Mouse (Mus musculus) pancreas, adult 10 weeks (tissue): ENCODE data around the gene Cdc42ep5. TPM values are rescaled to one million over a fixed set of nuclear protein-coding genes. Genes with fewer than 3 reads are reported as not detected.

Experiments used
- polyA plus RNA-seq: library from polyadenylated mRNA; stranded (reverse); fragments of 350-450 nt; fragmentation: Illumina TruSeq; extraction: RNeasy Lipid Tissue Mini Kit (QIAGEN cat#74804); gene quantifications from one replicate; pipeline ENCODE4 v1.2.3, GENCODE M21; 2015; ENCODE audit warnings: low read depth, low replicate concordance; ENCODE audit not compliant: insufficient read depth

Cdc42ep5 gene
- 6.3 TPM for polyA plus RNA-seq

GRCm38 (mm10) chr7:4164090-4164910 is at the start of gene Cdc42ep5:
Cdc42ep5 (minus strand) TSS chr7:4164860.

GRCm38 (mm10) chr7:4150059-4150541 is 14.6 kb downstream of the Cdc42ep5 start, which contains the start of gene Leng9:
Leng9 (minus strand) TSS chr7:4150374.

GRCm38 (mm10) chr7:4136771-4137531 is 27.7 kb downstream of the Cdc42ep5 start, which contains the start of gene Leng8:
Leng8 (plus strand) TSS chr7:4137039.

GRCm38 (mm10) chr7:4119344-4119902 is 45.2 kb downstream of the Cdc42ep5 start, which contains the start of gene Ttyh1:
Ttyh1 (plus strand) TSS chr7:4119408.

Other genes starting within 250 kb of the Cdc42ep5 start
- not detected for gene Lilra6, start 249.4 kb downstream of the Cdc42ep5 start, polyA plus RNA-seq
- 0.92 TPM for gene Lair1, start 101.7 kb downstream of the Cdc42ep5 start, polyA plus RNA-seq
- 13.3 TPM for gene Ttyh1, start 45.5 kb downstream of the Cdc42ep5 start, polyA plus RNA-seq
- gene Leng8, start 27.8 kb downstream of the Cdc42ep5 start, polyA plus RNA-seq = 57.7 TPM
- 0.87 TPM for gene Leng9, start 14.5 kb downstream of the Cdc42ep5 start, polyA plus RNA-seq
- not detected for gene Lilra5, start 72.9 kb upstream of the Cdc42ep5 start, polyA plus RNA-seq
- gene Ncr1, start 172.9 kb upstream of the Cdc42ep5 start, polyA plus RNA-seq = not detected
- gene Gp6, start 232.9 kb upstream of the Cdc42ep5 start, polyA plus RNA-seq = not detected